Mouse (Mus musculus) testis, adult 2 months (tissue): ENCODE measurements around the gene Lrrc8d.

ENCODE experiments used
- CTCF ChIP-seq: fragments of 200-500 bp; IDR thresholded peaks from 2 replicates; pipeline ENCODE4 v1.5.1; 2012; ENCODE audit warnings: low read depth, mild to moderate bottlenecking, inconsistent platforms, low read length, moderate library complexity; ENCODE audit not compliant: control insufficient read depth, insufficient read depth, insufficient replicate concordance
- POLR2A ChIP-seq: fragments of 200-500 bp; IDR thresholded peaks from 2 replicates; pipeline ENCODE4 v1.6.1; 2012; ENCODE audit warnings: low read depth, mild to moderate bottlenecking, inconsistent platforms, low read length, moderate library complexity; ENCODE audit not compliant: control insufficient read depth

DNA sequence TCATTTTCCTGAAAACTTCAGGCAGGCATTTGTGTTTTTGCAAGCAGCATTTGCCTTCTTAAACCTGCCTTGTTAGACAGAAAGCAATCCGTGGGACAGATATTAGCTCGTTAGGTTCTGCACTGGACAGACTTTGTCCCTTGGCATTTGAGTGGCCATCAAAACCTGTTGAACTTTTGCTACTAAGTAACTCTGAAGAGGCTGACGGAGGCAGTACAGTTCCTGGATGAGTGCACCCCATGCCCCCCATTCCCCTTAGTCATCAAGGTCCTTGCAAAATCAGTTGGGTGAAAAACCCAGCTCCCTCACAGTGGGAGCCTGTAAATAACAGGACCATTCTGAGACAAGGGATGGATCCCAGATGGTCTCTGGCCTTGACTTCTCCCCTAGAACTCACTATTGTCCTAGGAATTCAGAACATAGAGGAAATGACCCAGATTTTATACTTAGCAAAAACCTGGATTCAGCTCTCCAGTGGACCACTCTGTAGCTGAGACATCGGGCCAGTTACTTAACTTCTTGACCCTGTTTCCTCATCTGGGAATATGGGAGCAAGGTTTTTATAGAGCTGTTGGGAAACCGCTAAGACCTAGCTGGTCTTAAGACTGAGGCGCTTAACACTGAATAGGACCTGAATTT lies 30.5 kb downstream of the Lrrc8d start:
- no peak for TF ChIP-seq POLR2A
- TF ChIP-seq CTCF: no peak
